Mouse (Mus musculus) T-cell, adult 2 months (primary cell): Measurements from ENCODE around the gene Enpp4.

Experiments
- DNase-seq: peaks from one replicate; pipeline ENCODE4 v3.0.0; 2022; ENCODE audit warnings: low spot score

Gene Enpp4

DNA sequence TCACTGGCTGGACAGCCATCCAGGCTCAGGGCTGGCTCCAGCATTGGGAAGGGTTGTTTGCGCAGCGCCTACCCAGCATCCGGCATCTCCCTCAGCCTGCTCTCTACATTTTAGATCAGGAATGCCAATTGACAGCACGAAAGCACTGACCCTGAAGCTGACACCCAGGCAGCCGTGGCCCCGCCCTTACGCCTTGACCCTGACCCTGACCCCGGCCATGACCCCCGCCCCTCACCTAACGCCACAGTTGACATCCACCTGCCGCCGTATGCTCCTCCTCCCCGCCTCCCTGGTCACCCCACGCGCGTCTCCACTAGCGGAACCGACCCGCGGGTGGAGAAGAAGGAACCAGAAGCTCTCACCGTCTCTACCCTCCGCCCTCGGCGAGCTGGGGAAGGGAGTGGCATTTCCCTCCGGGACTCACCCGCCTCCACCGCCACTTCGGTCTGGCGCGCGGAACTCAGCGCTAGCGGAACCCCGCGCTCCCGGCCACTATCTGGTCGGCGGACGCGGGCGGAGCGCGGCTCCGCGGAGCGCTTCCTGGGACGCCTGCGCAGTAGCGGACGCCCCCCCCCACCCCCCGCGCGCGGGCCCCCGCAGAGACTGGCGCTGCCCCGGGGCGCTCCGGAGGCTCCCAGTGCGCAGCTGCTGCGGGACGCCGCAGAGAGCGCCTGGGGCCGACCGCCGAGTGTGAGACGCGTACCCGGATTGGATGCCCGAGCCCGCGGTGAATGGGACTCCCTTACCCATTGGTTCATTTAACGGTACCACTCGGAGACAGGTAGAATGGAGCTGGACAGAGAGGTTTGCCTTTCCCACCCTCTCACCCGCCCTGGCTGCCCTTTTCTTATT is at the start of gene Enpp4:
TSS of gene Enpp4 (minus strand) at position 523 of the 852 bp plus-strand sequence.
- DNase-seq = peak; percentile 92

DNA sequence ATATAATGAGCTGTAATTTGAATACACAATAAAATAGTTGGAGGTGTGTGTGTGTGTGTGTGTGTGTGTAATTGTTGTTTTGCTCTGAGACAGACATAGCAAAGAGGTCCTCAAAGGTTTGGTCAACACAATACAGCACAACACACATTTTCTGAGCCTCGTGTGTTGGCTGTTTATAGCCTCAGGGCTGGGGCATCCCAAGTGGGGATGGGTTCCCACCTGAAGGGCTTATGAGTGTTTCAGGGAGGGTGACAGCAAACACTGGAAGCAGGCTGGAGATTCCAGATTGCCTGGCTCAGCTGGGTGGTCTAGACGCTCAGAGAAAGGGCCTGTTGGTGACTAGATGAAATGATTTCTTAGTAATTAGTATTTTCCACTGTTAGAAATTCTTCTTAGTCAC is 49.6 kb upstream of the Enpp4 start:
- DNase-seq = no peak

DNA sequence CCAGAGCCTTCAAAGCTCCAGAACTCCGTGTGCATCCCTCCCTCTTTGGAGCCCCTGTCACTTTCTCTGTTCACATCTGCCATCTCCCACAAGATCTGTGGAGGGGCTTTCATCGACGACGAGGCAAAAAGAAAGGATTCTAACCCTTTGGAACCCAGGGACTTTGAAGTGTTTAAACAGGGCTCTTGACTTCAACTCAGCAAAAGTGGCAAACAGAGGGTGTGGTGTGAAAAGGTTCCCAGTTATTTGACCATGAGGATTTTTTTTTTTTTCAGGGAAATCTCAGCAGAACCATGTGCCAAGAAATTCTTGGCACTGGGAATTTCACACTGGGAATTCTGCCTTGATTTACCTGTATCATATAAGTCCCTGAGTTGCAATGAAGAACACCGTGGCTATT is 48.3 kb upstream of the Enpp4 start:
- DNase-seq = no peak

DNA sequence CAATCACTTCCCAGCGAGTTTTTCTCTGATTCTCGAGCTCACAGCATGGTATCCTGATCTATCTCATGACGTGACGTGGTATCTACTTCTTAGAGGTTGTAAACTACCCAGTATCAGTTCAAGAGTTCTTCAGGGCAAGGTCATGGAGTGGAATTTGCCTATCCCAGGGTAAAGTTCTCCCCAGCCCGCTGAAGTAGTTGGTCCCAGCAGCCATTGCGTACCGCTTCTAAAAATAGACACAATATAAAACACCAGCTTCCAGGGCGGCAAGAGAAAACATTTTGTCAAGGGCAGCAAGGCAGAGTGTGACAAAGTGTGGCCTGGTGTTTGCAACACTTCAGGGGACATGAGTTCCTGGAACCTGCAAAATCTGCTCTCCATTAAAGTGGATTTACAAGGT is 46.3 kb upstream of the Enpp4 start:
- DNase-seq = no peak

DNA sequence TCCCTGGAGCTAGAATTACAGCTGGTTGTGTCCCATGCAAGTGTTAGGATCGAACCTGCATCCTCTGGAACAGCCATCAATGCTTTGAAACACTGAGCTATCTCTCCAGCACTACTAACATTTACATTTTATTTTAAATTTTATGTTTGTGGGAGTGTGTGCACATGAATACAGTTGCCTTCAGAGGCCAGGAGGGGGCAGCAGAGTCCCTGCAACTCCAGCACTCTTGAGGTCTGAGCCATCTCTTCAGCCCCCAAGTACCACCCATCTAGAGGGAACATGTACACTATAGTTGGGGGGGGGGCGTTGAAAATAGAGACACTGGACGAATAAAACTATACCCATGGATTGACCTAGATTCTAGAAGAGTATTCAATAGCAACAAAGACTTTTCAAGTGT is 45.5 kb upstream of the Enpp4 start:
- no peak for DNase-seq

DNA sequence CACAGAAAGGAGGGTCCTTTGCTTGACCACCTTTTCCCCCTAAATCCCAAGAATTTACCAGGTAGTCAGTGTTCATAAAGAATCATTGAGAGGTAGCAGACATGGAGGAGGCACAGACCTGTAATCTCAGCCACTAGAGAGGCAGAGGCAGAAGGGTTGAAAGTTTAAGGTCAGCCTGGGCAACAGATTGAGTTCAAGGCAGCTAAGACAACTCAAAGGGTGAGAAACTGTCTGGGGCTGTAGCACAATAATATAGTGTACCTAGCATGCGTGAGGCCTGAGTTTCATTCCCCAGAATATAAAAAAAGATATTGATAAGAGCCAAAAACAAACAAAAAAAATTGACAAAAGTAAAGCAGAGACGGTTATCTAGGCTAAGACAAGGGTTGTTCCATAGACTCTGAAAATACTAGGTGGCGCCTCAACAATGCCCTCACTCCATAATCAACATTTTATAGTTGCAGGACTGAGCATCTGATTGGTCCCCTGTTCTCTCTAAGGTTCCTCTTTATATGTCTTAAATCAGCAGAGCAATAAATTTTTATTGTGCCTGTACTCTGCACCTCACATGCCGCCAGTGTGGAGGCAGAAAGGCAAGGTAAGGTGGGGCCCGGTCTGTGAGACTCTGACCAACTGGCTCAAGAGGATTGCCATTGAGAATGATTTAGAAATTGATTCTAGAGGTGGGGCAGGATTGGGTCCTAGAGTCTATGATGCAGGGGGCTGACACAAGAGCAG is 42.7 kb upstream of the Enpp4 start:
- no peak for DNase-seq

DNA sequence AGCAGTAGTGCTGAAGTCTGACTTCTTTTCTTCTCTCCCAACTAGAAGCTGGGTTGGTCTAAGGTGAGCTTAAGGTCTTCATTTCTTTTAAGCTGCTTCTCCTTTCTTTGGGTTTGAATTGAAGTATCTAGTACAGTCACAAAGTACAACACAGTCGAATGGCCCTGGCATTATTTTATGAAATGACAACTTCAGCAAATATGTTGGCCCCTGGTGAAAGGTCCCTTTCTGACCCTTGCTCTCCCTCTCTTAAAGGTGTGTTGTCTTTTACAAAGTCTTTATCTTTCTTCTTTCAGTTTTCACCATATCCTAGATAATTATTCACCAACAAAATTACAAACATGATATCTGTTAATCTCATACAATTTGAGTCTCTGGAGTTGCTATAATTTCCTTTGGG is 40.2 kb upstream of the Enpp4 start:
- no peak for DNase-seq

DNA sequence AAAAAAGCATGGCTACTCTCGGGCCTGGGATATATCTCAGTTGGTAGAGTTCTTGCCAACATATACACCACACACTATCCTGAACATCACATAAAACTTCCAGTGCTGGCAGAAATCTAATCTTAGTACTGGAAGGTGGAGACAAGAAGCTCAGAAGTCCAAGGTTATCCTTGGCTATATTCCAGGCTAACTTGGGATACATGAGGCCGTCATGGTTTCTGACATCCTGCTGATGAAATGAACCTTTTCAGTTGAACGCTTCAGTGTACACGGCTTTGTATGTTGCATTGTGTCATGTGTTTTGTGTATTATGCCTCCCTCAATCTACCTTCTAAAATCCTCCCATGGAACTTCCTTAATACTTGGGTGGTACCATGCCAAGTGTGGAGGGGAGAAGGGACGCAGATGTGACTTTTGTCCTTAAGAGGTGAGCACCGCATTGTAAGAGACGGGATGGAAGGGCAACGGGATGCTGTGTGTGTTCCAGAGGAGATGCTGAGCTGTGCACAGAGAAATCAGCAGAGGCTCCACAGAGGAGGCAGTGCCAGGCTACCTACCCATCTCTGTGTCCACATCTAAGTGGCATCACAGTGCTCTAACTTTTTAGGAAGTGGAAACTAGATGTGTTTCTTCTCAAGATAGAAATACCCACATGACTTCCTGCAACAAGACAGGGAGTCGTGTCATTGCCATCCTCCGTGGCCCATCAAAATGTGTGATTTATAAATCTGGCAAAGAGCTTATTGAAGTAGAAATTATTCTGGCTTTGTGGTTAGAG is 31.4 kb upstream of the Enpp4 start:
- DNase-seq = no peak

DNA sequence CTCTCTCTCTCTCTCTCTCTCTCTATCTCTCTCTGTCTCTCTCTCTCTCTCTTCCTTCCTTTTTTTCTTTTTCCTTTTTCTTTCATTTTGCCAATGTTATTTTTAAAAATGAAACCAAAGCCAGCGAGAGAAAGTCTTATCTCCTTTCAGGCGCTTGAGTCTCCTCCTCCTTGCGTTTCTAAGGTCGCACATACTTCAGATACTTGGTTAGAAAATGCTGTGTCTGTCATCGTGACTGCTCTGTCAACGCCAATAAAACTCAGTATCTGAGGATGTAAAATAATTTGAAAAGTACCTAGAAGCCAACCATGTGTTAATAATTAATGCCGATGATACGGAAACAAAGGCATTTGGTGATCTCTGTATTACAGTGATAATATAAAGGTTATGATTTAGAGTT is 30.4 kb upstream of the Enpp4 start:
- no peak for DNase-seq

DNA sequence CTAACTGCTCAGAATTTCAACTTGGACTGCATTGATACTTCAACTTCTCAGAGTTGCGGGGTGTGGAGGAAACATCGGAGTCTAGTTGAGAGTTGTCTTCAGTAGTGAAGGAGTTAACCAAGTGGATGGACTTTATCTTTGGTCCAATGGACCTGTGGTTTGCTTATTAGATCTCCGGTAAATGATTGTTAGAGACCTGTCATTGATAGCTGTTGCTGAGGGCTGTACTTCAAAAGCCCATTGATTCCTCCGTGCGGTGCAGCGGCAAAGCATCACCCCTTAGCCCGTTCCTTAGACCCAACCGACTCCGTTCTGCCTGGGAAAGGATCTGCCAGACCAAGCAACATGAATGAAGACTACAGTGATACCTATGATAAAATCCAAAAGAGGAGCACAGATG is 28.9 kb upstream of the Enpp4 start:
- no peak for DNase-seq

DNA sequence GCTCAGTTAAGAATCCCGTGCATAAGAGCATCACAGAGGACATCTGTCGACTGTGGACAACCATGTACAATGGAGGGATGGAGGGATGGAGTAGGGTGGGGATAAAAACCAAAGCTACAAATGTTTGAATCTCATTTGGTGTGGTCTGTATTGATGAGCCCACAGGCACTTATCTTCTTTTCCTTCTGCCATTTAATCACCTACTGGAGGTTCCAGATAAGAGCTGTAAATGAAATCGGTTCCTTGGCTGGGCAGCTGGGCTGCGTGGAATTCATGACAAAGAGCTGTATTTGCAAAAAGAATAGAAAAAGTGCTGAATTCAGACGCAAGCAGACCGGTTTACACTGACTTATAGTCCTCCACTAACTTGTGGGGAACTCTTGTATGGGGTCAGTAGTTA is 28.5 kb upstream of the Enpp4 start:
- DNase-seq = no peak

DNA sequence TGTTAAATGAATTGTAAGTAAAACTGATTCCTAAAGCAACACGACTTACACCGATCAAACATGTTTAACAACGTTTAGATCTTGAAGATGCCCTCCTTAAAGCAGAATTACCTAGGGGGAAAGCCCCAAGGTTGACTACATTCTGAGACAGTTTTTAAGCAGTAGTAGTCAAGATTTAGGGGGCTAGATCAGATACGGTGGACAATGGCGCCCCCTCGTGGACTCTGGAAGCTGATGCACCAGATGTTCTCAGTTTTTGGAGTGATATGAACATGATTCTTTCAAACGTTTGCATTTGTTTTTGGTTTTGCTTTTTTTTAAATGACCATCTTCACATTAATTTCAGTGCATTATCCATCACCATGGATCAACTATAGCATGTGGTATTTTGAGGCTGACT is 24.8 kb upstream of the Enpp4 start:
- DNase-seq = peak; percentile 70

DNA sequence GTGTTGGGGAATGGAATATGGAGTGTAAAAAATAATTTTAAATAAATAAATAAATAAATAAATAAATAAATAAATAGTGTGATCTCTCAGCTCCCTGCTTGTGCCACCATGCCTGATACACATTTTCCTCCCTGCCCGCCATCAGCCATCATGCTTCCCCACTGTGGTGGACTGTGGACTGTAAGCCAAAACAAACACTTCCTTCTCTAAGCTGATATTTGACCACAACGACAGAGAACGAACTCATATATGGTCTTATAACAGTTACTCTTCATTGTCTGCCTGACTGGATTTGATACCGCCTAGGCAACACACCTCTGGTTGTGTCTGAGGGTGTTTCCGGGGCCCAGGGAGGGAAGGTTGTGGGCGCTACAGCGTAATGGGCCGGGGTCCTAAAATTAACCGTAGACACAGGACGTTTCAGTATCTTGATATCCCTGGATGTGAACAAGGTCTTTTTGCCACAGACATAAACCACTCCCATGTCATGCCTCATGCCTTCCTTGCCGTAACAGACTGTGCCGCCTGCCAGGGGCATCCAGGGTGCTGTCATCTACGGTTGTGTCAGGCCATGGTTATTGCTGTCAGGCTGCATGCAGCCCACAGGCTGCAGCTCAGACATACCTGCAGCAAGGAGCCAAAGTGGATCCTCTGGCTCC is 23.6 kb upstream of the Enpp4 start:
- DNase-seq = no peak

DNA sequence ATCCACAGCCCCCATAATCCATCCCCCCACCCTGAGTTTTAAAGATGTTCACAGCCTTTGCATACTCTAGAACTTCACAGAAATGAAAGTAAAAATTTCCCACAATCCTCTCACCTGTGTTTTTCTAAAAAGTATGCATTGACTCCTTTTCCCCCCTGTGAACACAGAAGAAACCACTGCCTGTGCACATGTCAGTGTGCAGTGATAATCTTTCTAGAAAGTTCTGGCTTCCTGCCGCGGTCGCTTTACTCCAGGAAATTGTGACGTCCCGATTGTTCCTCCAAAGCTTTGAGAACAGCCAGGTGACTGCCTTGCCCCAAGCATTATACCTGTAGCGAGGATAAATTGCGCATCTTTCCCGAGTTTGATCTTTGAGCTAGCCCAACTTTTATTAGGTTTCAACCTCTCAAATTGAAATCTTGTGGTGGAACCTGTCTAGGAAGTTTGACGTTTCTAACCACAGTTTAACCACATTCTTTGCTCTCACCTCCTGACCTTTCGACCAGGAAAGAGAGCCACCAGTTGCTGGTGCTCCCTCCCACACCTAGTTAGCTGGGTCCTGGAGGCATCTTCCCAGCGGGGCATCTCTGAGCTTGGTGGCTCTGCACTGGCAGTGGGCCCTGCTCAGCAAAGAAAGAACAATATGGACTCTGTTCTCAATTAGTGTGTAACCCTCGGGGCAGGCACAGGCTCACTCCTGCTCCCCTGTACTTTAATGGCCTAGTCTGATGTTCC is 15.9 kb upstream of the Enpp4 start:
- peak; percentile 23 for DNase-seq

DNA sequence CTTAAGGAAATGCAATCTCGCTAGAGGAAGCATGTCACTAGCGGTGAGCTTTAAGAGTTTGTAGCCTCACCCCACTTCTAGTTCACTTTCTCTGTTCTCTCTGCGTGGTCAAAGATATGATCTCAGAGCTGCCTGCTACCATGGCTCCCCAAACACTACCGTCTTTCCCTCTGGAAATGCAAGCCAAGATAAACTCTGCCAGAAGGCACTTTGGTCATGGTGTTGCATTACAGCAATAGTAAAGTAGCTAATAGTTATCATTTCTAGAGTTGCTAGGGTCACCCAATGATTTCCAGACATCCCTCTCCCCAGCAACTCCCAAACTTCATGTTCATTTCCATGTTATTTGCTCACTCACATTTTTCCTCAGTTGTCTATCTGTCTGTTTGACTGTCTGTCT is 12.6 kb upstream of the Enpp4 start:
- no peak for DNase-seq

DNA sequence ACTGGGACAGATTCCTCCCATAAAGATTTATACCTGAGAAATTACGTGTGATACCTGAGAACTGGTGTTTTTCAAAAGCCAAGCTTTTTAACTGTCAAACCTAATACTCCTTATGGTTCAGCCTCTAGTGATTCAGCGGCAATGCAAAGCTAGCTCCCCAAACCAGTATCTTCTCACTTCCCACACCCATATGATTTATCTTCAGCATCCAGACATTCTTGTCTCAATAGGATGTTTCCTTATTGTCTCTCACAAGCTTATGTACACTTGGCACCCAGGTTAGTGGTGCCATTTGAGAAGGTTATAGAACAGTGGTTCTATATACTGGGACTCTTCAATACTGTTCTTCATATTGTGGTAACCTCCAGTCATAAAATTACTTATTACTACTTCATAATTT is 12.1 kb upstream of the Enpp4 start:
- DNase-seq = no peak

DNA sequence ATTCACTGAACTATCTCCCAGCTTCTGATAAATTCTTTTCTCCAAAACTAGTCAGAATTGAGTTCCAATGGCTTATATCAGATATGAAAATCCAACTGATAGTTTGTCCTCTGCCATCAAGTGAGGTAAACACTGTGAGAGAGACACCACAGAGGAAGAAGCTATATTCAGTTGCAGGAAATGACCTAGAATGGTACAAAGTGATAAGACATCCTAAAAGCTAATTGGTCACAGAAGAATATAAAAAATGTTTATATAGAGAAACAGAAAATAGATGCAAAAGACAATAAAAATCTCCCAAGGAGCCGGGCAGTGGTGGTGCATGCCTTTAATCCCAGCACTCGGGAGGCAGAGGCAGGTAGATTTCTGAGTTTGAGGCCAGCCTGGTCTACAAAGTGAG is 11.0 kb upstream of the Enpp4 start:
- DNase-seq = no peak

DNA sequence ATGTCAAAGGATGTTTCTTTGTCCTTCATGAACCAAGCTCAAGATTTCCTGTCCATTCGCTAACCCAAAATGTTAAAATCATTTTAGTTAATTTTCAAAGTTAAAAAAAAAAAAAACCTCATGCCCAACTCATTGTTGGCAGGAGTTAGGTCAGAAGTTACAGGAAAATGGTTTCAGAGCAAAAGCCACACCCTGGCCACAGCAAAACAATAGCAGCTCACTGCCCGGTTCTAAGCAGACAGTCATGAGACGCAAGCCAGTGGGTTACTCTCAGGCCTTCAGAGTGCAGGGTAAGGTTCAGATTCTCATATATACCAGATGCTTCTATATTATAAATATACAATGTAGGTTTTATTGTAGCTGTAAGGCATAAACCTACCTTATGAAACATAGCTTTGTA is 2.7 kb upstream of the Enpp4 start:
- no peak for DNase-seq

DNA sequence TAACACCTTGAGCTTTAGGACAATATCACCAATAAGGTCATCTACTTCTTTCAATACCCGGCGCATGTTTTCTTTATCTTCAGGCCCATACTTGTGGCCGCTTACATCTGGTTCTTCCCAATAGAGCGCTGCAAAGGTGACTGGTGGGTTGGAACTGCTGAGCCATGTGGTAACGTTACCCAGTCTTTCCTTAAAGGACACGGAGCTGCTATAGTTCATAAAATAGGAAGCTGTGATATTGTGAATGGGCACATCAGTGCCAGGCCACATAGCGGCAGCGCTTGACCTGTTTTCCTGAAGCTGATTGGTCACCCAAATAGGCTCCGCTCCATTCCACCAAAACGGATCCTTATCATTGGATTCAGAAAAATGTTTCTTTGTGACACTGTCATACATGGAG is 3.6 kb downstream of the Enpp4 start:
- no peak for DNase-seq

DNA sequence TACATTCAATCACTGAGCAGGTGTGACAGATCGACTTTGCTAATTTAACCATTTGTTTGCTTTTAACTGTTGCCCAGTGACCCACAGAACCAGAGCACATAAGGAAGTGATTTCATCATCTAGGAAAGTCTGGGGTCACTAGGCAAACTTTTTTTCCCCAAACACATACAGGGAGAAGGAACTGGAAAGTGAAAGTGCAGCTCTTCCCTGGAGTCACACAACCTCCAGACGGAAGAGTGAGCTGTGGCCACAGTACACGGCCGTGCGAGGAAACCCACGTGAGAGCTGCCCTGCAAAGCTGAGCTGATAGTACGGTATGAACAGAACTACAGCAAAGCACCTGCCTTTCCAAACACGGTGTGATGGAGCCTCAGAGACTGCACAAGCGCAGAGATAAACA is 4.7 kb downstream of the Enpp4 start:
- DNase-seq = no peak

DNA sequence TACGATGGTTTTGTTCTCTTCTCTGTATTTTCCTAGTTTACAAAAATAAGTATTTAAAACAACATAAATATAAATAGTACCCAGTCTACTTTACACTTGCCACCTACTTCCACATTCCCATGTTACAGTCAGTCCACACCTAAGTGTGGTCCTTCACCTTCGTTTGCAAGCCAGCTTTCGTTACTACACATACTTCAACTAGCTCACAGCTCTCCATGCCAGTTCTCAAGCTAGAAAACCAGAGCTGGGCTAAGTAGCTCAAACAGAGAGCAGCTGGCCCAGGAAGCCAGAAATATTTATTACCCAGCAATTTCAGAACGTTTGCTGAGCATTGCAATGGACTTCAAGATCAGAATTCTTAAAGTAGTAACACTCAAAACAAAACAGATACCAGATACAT is 5.1 kb downstream of the Enpp4 start:
- DNase-seq = no peak

DNA sequence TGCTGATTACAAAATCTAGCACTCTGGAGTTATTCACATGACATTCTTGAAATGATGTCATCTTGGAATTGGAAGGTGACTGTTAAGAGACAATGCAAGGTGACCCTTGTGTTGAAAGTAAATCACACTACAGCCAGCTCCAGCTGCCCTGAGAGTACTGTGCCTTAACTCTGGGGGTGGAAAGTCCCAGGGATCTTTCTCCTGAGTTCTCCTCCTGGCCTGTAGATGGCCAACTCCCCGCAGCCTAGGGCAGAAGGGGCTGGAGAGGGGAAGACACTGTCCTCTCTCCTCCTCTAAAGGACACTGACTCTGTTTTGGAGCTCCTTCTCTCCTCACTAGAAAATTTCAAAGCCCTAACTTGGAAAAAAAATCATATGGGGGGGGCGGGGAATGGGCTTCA is 14.1 kb downstream of the Enpp4 start:
- no peak for DNase-seq
